Mouse (Mus musculus): ENCODE results near the gene Wap. TPM values are rescaled to one million over a fixed set of nuclear protein-coding genes. Genes with fewer than 3 reads are reported as not detected.

Gene Wap
- total and polyA plus RNA-seq, 3 experiments: not detected

DNA sequence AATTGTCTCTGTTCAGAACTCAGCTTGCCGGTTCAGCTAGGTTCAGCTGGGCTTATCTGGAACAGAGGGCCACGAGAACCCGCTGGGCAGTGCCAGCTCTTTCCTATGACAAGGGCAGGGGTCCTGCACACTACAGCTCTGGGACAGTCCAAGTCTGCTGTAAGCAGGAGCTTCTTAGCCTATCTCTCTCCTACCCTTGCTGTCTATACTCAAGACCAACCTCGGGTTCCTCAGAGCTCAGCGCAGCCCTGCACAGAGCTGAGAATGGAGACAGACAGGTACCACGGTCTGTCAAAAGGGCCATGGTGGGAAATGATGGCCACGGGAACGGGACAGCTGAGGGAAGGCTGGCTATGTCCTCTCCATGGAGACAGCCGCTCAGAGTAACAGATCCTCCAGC, 35.2 kb downstream of the Wap start:
- dilution Hi-C loops (cut with MboI; ENCODE audit: extremely low pct_ligation_motif_present, extremely low pct_unique_long_range_greater_than_20kb, low sequenced_read_pairs) (no loop called here), in situ Hi-C loops (cut with MboI; ENCODE audit: low pct_ligation_motif_present, low pct_unique_long_range_greater_than_20kb, low sequenced_read_pairs) (no loop called here)
- no peak overlapping the region for H3K4me3 ChIP-seq (replicated peaks in 1 of 3; ENCODE audit: low read depth in 2 of 3, low read length in 2 of 3, poor library complexity in 1 of 3)
- no peaks in the 10 kb centered on the region for H3K9me3 ChIP-seq (replicated peaks; ENCODE audit: low read length)
- TF ChIP-seq IRF4 (IDR thresholded peaks at IDR 0.05; ENCODE audit: low read depth, low read length) (no peak), ELF1 (IDR thresholded peaks at IDR 0.05; ENCODE audit: low read depth, low read length) (no peak), MXI1 (IDR thresholded peaks at IDR 0.05; ENCODE audit: low read depth, low read length) (no peak), EP300 (IDR thresholded peaks at IDR 0.05; ENCODE audit: low read length) (no peak), MAX (IDR thresholded peaks at IDR 0.05; ENCODE audit: low read length) (no peak), CTCF (conservative IDR thresholded peaks at IDR 0.05 in 1 of 2, IDR thresholded peaks at IDR 0.05 in 1 of 2; ENCODE audit: low read depth in 2 of 2, low read length in 2 of 2) (no peak), MEF2A (IDR thresholded peaks at IDR 0.05; ENCODE audit: borderline replicate concordance, low read depth, low read length) (no peak), RCOR1 (conservative IDR thresholded peaks at IDR 0.05; ENCODE audit: low read depth, low read length) (no peak), ZKSCAN1 (IDR thresholded peaks at IDR 0.05; ENCODE audit: borderline replicate concordance, low read depth, low read length) (no peak), POLR2AphosphoS2 (IDR thresholded peaks at IDR 0.05; ENCODE audit: low read depth, low read length) (no peak), ZC3H11A (IDR thresholded peaks at IDR 0.05; ENCODE audit: low read depth, low read length) (no peak), USF2 (conservative IDR thresholded peaks at IDR 0.05; ENCODE audit: low read depth, low read length) (no peak), UBTF (IDR thresholded peaks at IDR 0.05; ENCODE audit: low read depth, low read length) (no peak), JUN (IDR thresholded peaks at IDR 0.05; ENCODE audit: insufficient read depth, low read depth, low read length) (no peak), MYC (IDR thresholded peaks at IDR 0.05; ENCODE audit: low read depth, low read length) (no peak), BHLHE40 (IDR thresholded peaks at IDR 0.05; ENCODE audit: low read depth, low read length) (no peak), ZMIZ1 (IDR thresholded peaks at IDR 0.05; ENCODE audit: low read depth, low read length) (no peak)
- no peak for DNase-seq (ENCODE audit: extremely low read depth)
- no peak overlapping the region for H3K4me2 ChIP-seq (ENCODE audit: insufficient read depth, low read depth, poor library complexity, severe bottlenecking)
- no peak overlapping the region for H3K9ac ChIP-seq (ENCODE audit: insufficient read depth, low read depth)
- no peaks in the 10 kb centered on the region for H3K27me3 ChIP-seq (replicated peaks)
- H3K36me3 ChIP-seq (replicated peaks in 1 of 2; ENCODE audit: control insufficient read depth in 1 of 2, insufficient read depth in 1 of 2, low read length in 1 of 2): peaks cover 4 to 24% of the 10 kb centered on the region in 2 experiments
- H3K4me1 ChIP-seq (ENCODE audit: control insufficient read depth in 1 of 2, insufficient read depth in 2 of 2): peaks cover 9 to 11% of the 10 kb centered on the region in 2 experiments; a peak in 3 of 4 replicates
- no peak overlapping the region for H3K27ac ChIP-seq (ENCODE audit: insufficient read depth, low read depth)
- H3K79me2 ChIP-seq (replicated peaks; ENCODE audit: control insufficient read depth, extremely low read depth, insufficient read depth, poor library complexity, severe bottlenecking): no peaks in the 10 kb centered on the region

DNA sequence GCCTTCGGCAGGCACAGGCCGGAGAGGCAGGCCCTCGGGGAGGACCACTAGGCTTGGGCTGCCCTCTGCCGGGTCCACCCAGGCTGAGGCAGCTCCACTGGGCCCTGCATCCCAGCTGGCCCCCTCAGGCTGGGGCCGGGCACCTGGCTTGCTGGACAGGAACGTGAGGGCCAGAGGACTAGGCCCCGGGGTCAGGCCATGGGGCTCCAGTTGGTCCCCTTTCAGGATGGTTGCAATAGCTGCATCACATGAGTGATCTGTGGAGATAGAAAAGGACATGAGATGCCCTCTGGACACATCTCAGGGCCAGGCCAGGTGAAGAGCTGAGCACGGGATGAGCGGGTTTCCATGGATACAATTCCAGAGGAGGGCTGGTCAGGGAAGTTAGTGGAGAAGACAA, 35.8 kb downstream of the Wap start:
- no peaks in the 10 kb centered on the region for H3K9me3 ChIP-seq (replicated peaks; ENCODE audit: low read length)
- H3K27ac ChIP-seq (ENCODE audit: insufficient read depth, low read depth): no peak overlapping the region
- no peak overlapping the region for H3K4me2 ChIP-seq (ENCODE audit: insufficient read depth, low read depth, poor library complexity, severe bottlenecking)
- in situ Hi-C loops (cut with MboI; ENCODE audit: low pct_ligation_motif_present, low pct_unique_long_range_greater_than_20kb, low sequenced_read_pairs) (no loop called here), dilution Hi-C loops (cut with MboI; ENCODE audit: extremely low pct_ligation_motif_present, extremely low pct_unique_long_range_greater_than_20kb, low sequenced_read_pairs) (no loop called here)
- TF ChIP-seq JUN (IDR thresholded peaks at IDR 0.05; ENCODE audit: insufficient read depth, low read depth, low read length): no peak
- no peak for TF ChIP-seq ZKSCAN1 (IDR thresholded peaks at IDR 0.05; ENCODE audit: borderline replicate concordance, low read depth, low read length)
- TF ChIP-seq PAX5 (IDR thresholded peaks at IDR 0.05; ENCODE audit: low read length): no peak
- no peak for TF ChIP-seq USF2 (conservative IDR thresholded peaks at IDR 0.05; ENCODE audit: low read depth, low read length)
- no peak for TF ChIP-seq NRF1 (IDR thresholded peaks at IDR 0.05; ENCODE audit: low read depth, low read length)
- TF ChIP-seq MYC (IDR thresholded peaks at IDR 0.05; ENCODE audit: low read depth, low read length): no peak
- no peak for TF ChIP-seq GABPA (IDR thresholded peaks at IDR 0.05; ENCODE audit: insufficient replicate concordance, low read depth, low read length)
- TF ChIP-seq MAFK (IDR thresholded peaks at IDR 0.05; ENCODE audit: insufficient replicate concordance, low read length): no peak
- TF ChIP-seq TBP (conservative IDR thresholded peaks at IDR 0.05; ENCODE audit: low read depth, low read length): no peak
- TF ChIP-seq POLR2A (IDR thresholded peaks at IDR 0.05; ENCODE audit: low read depth, low read length): no peak
- no peak for TF ChIP-seq TCF12 (IDR thresholded peaks at IDR 0.05; ENCODE audit: low read depth, low read length)
- no peak for TF ChIP-seq SMC3 (IDR thresholded peaks at IDR 0.05; ENCODE audit: low read depth, low read length)
- no peak for TF ChIP-seq UBTF (IDR thresholded peaks at IDR 0.05; ENCODE audit: low read depth, low read length)
- no peak for TF ChIP-seq MXI1 (IDR thresholded peaks at IDR 0.05; ENCODE audit: low read depth, low read length)
- no peak for TF ChIP-seq ZC3H11A (IDR thresholded peaks at IDR 0.05; ENCODE audit: low read depth, low read length)
- no peak for TF ChIP-seq MEF2A (IDR thresholded peaks at IDR 0.05; ENCODE audit: borderline replicate concordance, low read depth, low read length)
- TF ChIP-seq ZMIZ1 (IDR thresholded peaks at IDR 0.05; ENCODE audit: low read depth, low read length): no peak
- no peak for TF ChIP-seq BHLHE40 (IDR thresholded peaks at IDR 0.05; ENCODE audit: low read depth, low read length)
- peaks cover 9 to 17% of the 10 kb centered on the region in 2 experiments; a peak in 3 of 4 replicates for H3K4me1 ChIP-seq (ENCODE audit: control insufficient read depth in 1 of 2, insufficient read depth in 2 of 2)
- no peak overlapping the region for H3K9ac ChIP-seq (ENCODE audit: insufficient read depth, low read depth)
- DNase-seq (ENCODE audit: extremely low read depth): no peak
- H3K27me3 ChIP-seq (replicated peaks): no peaks in the 10 kb centered on the region
- H3K4me3 ChIP-seq (replicated peaks in 1 of 3; ENCODE audit: low read depth in 2 of 3, low read length in 2 of 3, poor library complexity in 1 of 3): no peak overlapping the region
- no peaks in the 10 kb centered on the region for H3K79me2 ChIP-seq (replicated peaks; ENCODE audit: control insufficient read depth, extremely low read depth, insufficient read depth, poor library complexity, severe bottlenecking)
- H3K36me3 ChIP-seq (replicated peaks in 1 of 2; ENCODE audit: control insufficient read depth in 1 of 2, insufficient read depth in 1 of 2, low read length in 1 of 2): peaks cover 9 to 29% of the 10 kb centered on the region in 2 experiments

Measured in CH12.LX (cell line).